Mouse (Mus musculus): ENCODE results near the gene Tmem216.

The Tmem216 gene

GRCm38 (mm10) chr19:10486264-10486738 is 69.7 kb downstream of the Tmem216 start:
- DNase-seq (ENCODE audit: low spot score), result peak; percentile 72

All from layer of hippocampus, adult 11-12 months (tissue).